Mouse (Mus musculus): ENCODE data around the gene Lhx3. TPM values are rescaled to one million over a fixed set of nuclear protein-coding genes. Genes with fewer than 3 reads are reported as not detected.

Lhx3 gene
- polyA plus RNA-seq, 1 experiment from 2014 or later: not detected

GRCm38 (mm10) chr2:26168843-26169579 is 39.1 kb downstream of the Lhx3 start:
- Histone ChIP-seq H3K4me2 (no peak overlapping the region), H3K36me3 (replicated peaks) (no peaks in the 10 kb centered on the region), H3K9ac (no peak overlapping the region), H3K4me3 (replicated peaks) (no peak overlapping the region), H3K4me1 (replicated peaks) (no peaks in the 10 kb centered on the region), H3K27me3 (peaks cover 55% of the 10 kb centered on the region), H3K9me3 (replicated peaks) (no peaks in the 10 kb centered on the region), H3K27ac (replicated peaks) (no peak overlapping the region)
- no peak for ATAC-seq (ENCODE audit: insufficient read depth)
- 45% methylated on average over 11 of the region's 11 CpGs for WGBS (ENCODE audit: insufficient replicate concordance)

GRCm38 (mm10) chr2:26166890-26167289 is 41.2 kb downstream of the Lhx3 start:
- H3K27ac ChIP-seq (replicated peaks): no peak overlapping the region
- peaks cover 2% of the 10 kb centered on the region; the same call in 1 of the 2 replicates for H3K4me1 ChIP-seq (replicated peaks)
- H3K4me2 ChIP-seq: no peak overlapping the region
- no peaks in the 10 kb centered on the region for H3K36me3 ChIP-seq (replicated peaks)
- H3K9ac ChIP-seq: no peak overlapping the region
- H3K4me3 ChIP-seq (replicated peaks): no peak overlapping the region
- H3K9me3 ChIP-seq (replicated peaks): no peaks in the 10 kb centered on the region
- peaks cover 36% of the 10 kb centered on the region for H3K27me3 ChIP-seq
- no peak for ATAC-seq (ENCODE audit: insufficient read depth)
- 60% methylated on average over 3 of the region's 3 CpGs for WGBS (ENCODE audit: insufficient replicate concordance)

GRCm38 (mm10) chr2:26158064-26158463 is 50.0 kb downstream of the Lhx3 start:
- H3K9ac ChIP-seq: no peak overlapping the region
- no peaks in the 10 kb centered on the region for H3K27me3 ChIP-seq
- ATAC-seq (ENCODE audit: insufficient read depth): no peak
- WGBS (ENCODE audit: insufficient replicate concordance): 85% methylated on average over 9 of the region's 9 CpGs
- H3K27ac ChIP-seq (replicated peaks): no peak overlapping the region
- no peak overlapping the region for H3K4me2 ChIP-seq
- no peaks in the 10 kb centered on the region for H3K36me3 ChIP-seq (replicated peaks)
- no peaks in the 10 kb centered on the region for H3K9me3 ChIP-seq (replicated peaks)
- peaks cover 30% of the 10 kb centered on the region for H3K4me1 ChIP-seq (replicated peaks)
- H3K4me3 ChIP-seq (replicated peaks): no peak overlapping the region

- Histone ChIP-seq H3K36me3 (replicated peaks) (no peaks in the 10 kb centered on the region), H3K4me3 (replicated peaks) (no peak overlapping the region), H3K27ac (replicated peaks) (no peak overlapping the region), H3K9me3 (replicated peaks) (no peaks in the 10 kb centered on the region), H3K9ac (no peak overlapping the region), H3K4me2 (no peak overlapping the region), H3K27me3 (no peaks in the 10 kb centered on the region), H3K4me1 (replicated peaks) (peaks cover 27% of the 10 kb centered on the region)
- 64% methylated on average over 10 of the region's 10 CpGs for WGBS (ENCODE audit: insufficient replicate concordance)
- no peak for ATAC-seq (ENCODE audit: insufficient read depth)
Measured at GRCm38 (mm10) chr2:26156191-26156977, 51.7 kb downstream of the Lhx3 start.

GRCm38 (mm10) chr2:26155737-26156136 is 52.4 kb downstream of the Lhx3 start:
- Histone ChIP-seq H3K27me3 (no peaks in the 10 kb centered on the region), H3K9ac (no peak overlapping the region), H3K36me3 (replicated peaks) (no peaks in the 10 kb centered on the region), H3K4me3 (replicated peaks) (no peak overlapping the region), H3K27ac (replicated peaks) (no peak overlapping the region), H3K4me1 (replicated peaks) (peaks cover 27% of the 10 kb centered on the region), H3K4me2 (no peak overlapping the region), H3K9me3 (replicated peaks) (no peaks in the 10 kb centered on the region)
- ATAC-seq (ENCODE audit: insufficient read depth): no peak
- 57% methylated on average over 3 of the region's 3 CpGs for WGBS (ENCODE audit: insufficient replicate concordance)

- no peaks in the 10 kb centered on the region for H3K36me3 ChIP-seq (replicated peaks)
- H3K27ac ChIP-seq (replicated peaks): no peak overlapping the region; the same call in 1 of the 2 replicates
- H3K4me2 ChIP-seq: peak overlapping the region; percentile 13; the same call in 1 of the 2 replicates
- no peaks in the 10 kb centered on the region for H3K27me3 ChIP-seq
- H3K9me3 ChIP-seq (replicated peaks): no peaks in the 10 kb centered on the region
- 20% methylated on average over 5 of the region's 5 CpGs for WGBS (ENCODE audit: insufficient replicate concordance)
- ATAC-seq (ENCODE audit: insufficient read depth): peak; percentile 73
- no peak overlapping the region for H3K4me3 ChIP-seq (replicated peaks)
- peaks cover 27% of the 10 kb centered on the region for H3K4me1 ChIP-seq (replicated peaks)
- H3K9ac ChIP-seq: no peak overlapping the region
Measured at GRCm38 (mm10) chr2:26154586-26154985, 53.5 kb downstream of the Lhx3 start.

- Histone ChIP-seq H3K4me2 (no peak overlapping the region), H3K36me3 (replicated peaks) (no peaks in the 10 kb centered on the region), H3K27me3 (no peaks in the 10 kb centered on the region), H3K4me1 (replicated peaks) (peaks cover 27% of the 10 kb centered on the region), H3K4me3 (replicated peaks) (no peak overlapping the region), H3K27ac (replicated peaks) (no peak overlapping the region), H3K9ac (no peak overlapping the region), H3K9me3 (replicated peaks) (no peaks in the 10 kb centered on the region)
- ATAC-seq (ENCODE audit: insufficient read depth): peak; percentile 79
- 11% methylated on average over 4 of the region's 4 CpGs for WGBS (ENCODE audit: insufficient replicate concordance)
Measured at GRCm38 (mm10) chr2:26153909-26154340, 54.2 kb downstream of the Lhx3 start.

GRCm38 (mm10) chr2:26153295-26153694 is 54.8 kb downstream of the Lhx3 start:
- no peak overlapping the region for H3K4me3 ChIP-seq (replicated peaks)
- H3K4me1 ChIP-seq (replicated peaks): peaks cover 27% of the 10 kb centered on the region
- H3K27me3 ChIP-seq: no peaks in the 10 kb centered on the region
- 30% methylated on average over 4 of the region's 4 CpGs for WGBS (ENCODE audit: insufficient replicate concordance)
- H3K36me3 ChIP-seq (replicated peaks): no peaks in the 10 kb centered on the region
- no peak overlapping the region for H3K4me2 ChIP-seq
- 0 out of 2 replicates have a peak overlapping the region, but pooled peaks have one; percentile 14 for H3K27ac ChIP-seq (replicated peaks)
- ATAC-seq (ENCODE audit: insufficient read depth): no peak
- no peaks in the 10 kb centered on the region for H3K9me3 ChIP-seq (replicated peaks)
- no peak overlapping the region for H3K9ac ChIP-seq

Other genes starting within 250 kb of the Lhx3 start
- gene Camsap1, start 225.0 kb downstream of the Lhx3 start, polyA plus RNA-seq (2015; fragmentation: Nextera tagmentation; extraction: Ambion mirVana): 4.9 and 5.6 TPM in 2 replicates
- 437 and 467 TPM in 2 replicates for gene Ubac1, start 186.5 kb downstream of the Lhx3 start, polyA plus RNA-seq (2015; fragmentation: Nextera tagmentation; extraction: Ambion mirVana)
- 3.4 and 4.3 TPM in 2 replicates for gene Nacc2, start 85.1 kb downstream of the Lhx3 start, polyA plus RNA-seq (2015; fragmentation: Nextera tagmentation; extraction: Ambion mirVana)
- gene Qsox2, start 29.2 kb upstream of the Lhx3 start, polyA plus RNA-seq (2015; fragmentation: Nextera tagmentation; extraction: Ambion mirVana): 5.1 and 5.2 TPM in 2 replicates
- gene Ccdc187, start 86.3 kb upstream of the Lhx3 start, polyA plus RNA-seq (2015; fragmentation: Nextera tagmentation; extraction: Ambion mirVana): 0.03 TPM in 1 of 2 replicates, not detected in the other
- 2.6 and 2.9 TPM in 2 replicates for gene Gpsm1, start 107.2 kb upstream of the Lhx3 start, polyA plus RNA-seq (2015; fragmentation: Nextera tagmentation; extraction: Ambion mirVana)
- 8.3 and 9.8 TPM in 2 replicates for gene Dnlz, start 143.8 kb upstream of the Lhx3 start, polyA plus RNA-seq (2015; fragmentation: Nextera tagmentation; extraction: Ambion mirVana)
- gene Card9, start 152.6 kb upstream of the Lhx3 start, polyA plus RNA-seq (2015; fragmentation: Nextera tagmentation; extraction: Ambion mirVana): 2.3 and 2.9 TPM in 2 replicates
- gene Snapc4, start 172.4 kb upstream of the Lhx3 start, polyA plus RNA-seq (2015; fragmentation: Nextera tagmentation; extraction: Ambion mirVana): 8.4 and 10.8 TPM in 2 replicates
- gene Entr1, start 181.0 kb upstream of the Lhx3 start, polyA plus RNA-seq (2015; fragmentation: Nextera tagmentation; extraction: Ambion mirVana): 38.2 and 42.8 TPM in 2 replicates
- gene Pmpca, start 181.1 kb upstream of the Lhx3 start, polyA plus RNA-seq (2015; fragmentation: Nextera tagmentation; extraction: Ambion mirVana): 61.5 and 61.6 TPM in 2 replicates
- 6.0 and 6.1 TPM in 2 replicates for gene Inpp5e, start 200.9 kb upstream of the Lhx3 start, polyA plus RNA-seq (2015; fragmentation: Nextera tagmentation; extraction: Ambion mirVana)
- gene Sec16a, start 236.9 kb upstream of the Lhx3 start, polyA plus RNA-seq (2015; fragmentation: Nextera tagmentation; extraction: Ambion mirVana): 8.8 and 9.6 TPM in 2 replicates

All from liver, embryonic 15.5 days (tissue).